Mouse (Mus musculus): ENCODE measurements around the gene Agtr1b. TPM values are rescaled to one million over a fixed set of nuclear protein-coding genes. Genes with fewer than 3 reads are reported as not detected.

Gene Agtr1b
- total and polyA plus RNA-seq, 3 experiments, result not detected

DNA sequence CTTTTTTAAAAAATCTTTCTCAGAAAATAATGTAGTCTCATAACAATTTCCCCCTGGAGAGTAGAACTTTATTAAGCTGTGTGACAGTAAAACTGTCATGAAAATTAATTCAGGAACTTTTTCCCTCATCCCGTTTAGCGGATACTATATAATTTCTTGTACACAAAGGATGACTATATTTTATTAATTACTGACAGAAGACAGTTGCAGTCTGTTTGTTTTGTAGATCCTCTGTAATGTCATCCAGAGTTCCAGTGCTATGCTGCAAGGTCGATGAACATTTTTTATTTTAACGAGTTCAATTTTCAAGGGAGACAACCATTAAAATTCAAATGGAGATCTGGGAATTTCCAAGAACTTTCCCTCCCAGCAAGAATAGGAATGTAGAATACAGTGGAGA, 57.8 kb downstream of the Agtr1b start:
- Histone ChIP-seq H3K9me3 (replicated peaks) (no peaks in the 10 kb centered on the region), H3K27me3 (ENCODE audit: insufficient read depth, low read length) (no peaks in the 10 kb centered on the region), H3K4me3 (ENCODE audit: low read depth, low read length) (no peak overlapping the region), H3K36me3 (replicated peaks) (no peaks in the 10 kb centered on the region), H3K4me1 (ENCODE audit: insufficient read depth, low read depth, low read length) (peaks cover 22% of the 10 kb centered on the region)
- TF ChIP-seq GATA1 (IDR thresholded peaks at IDR 0.05; ENCODE audit: borderline replicate concordance, low read length), result no peak
- TF ChIP-seq POLR2AphosphoS5 (IDR thresholded peaks at IDR 0.05; ENCODE audit: insufficient replicate concordance, low read depth, low read length), result no peak
- TF ChIP-seq CTCF (IDR thresholded peaks at IDR 0.05; ENCODE audit: low read depth, low read length), result no peak
- no peak for TF ChIP-seq GATA2 (IDR thresholded peaks at IDR 0.05; ENCODE audit: borderline replicate concordance, low read depth, low read length)
- no peak for TF ChIP-seq TAL1 (conservative IDR thresholded peaks at IDR 0.05; ENCODE audit: low read depth, low read length)
- DNase-seq (ENCODE audit: low spot score) (no peak), ATAC-seq (ENCODE audit: extremely low read depth, insufficient number of reproducible peaks, low FRiP score, poor library complexity, severe bottlenecking) (no peak)

DNA sequence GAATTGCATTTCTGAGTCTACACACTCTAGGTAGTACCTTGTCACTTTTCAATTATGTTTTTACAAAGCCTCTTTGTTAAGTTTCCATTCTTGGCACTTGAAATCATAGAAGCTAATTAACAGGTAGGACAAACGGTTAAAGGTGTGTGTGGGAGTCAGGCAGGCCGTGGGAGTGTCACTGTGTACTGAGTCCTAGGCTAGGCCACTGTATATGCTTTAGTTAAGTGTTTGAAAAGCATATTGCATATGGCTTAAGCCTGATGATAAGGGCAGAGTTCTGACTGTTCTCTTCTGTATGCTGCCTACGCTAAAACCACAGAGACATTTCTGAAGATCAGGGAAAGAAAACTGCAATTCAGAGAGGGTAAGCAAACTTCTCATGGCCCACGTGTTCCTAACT, 59.7 kb downstream of the Agtr1b start:
- 0 out of 2 replicates have a peak, but pooled peaks cover 3% of the 10 kb centered on the region for H3K9me3 ChIP-seq (replicated peaks)
- no peak for DNase-seq (ENCODE audit: low spot score)
- no peak overlapping the region for H3K4me3 ChIP-seq (ENCODE audit: low read depth, low read length)
- H3K36me3 ChIP-seq (replicated peaks), result no peaks in the 10 kb centered on the region
- peaks cover 23% of the 10 kb centered on the region for H3K4me1 ChIP-seq (ENCODE audit: insufficient read depth, low read depth, low read length)
- TF ChIP-seq GATA2 (IDR thresholded peaks at IDR 0.05; ENCODE audit: borderline replicate concordance, low read depth, low read length) (no peak), POLR2AphosphoS5 (IDR thresholded peaks at IDR 0.05; ENCODE audit: insufficient replicate concordance, low read depth, low read length) (no peak), GATA1 (IDR thresholded peaks at IDR 0.05; ENCODE audit: borderline replicate concordance, low read length) (no peak), CTCF (IDR thresholded peaks at IDR 0.05; ENCODE audit: low read depth, low read length) (no peak), TAL1 (conservative IDR thresholded peaks at IDR 0.05; ENCODE audit: low read depth, low read length) (no peak)
- no peak for ATAC-seq (ENCODE audit: extremely low read depth, insufficient number of reproducible peaks, low FRiP score, poor library complexity, severe bottlenecking)
- no peaks in the 10 kb centered on the region for H3K27me3 ChIP-seq (ENCODE audit: insufficient read depth, low read length)

- TF ChIP-seq CTCF (IDR thresholded peaks at IDR 0.05; ENCODE audit: low read depth, low read length) (no peak), GATA2 (IDR thresholded peaks at IDR 0.05; ENCODE audit: borderline replicate concordance, low read depth, low read length) (no peak), GATA1 (IDR thresholded peaks at IDR 0.05; ENCODE audit: borderline replicate concordance, low read length) (no peak), TAL1 (conservative IDR thresholded peaks at IDR 0.05; ENCODE audit: low read depth, low read length) (no peak), POLR2AphosphoS5 (IDR thresholded peaks at IDR 0.05; ENCODE audit: insufficient replicate concordance, low read depth, low read length) (no peak)
- peak; percentile 8 for DNase-seq (ENCODE audit: low spot score)
- Histone ChIP-seq H3K27me3 (ENCODE audit: insufficient read depth, low read length) (no peaks in the 10 kb centered on the region), H3K9me3 (replicated peaks) (0 out of 2 replicates have a peak, but pooled peaks cover 3% of the 10 kb centered on the region), H3K4me1 (ENCODE audit: insufficient read depth, low read depth, low read length) (peaks cover 23% of the 10 kb centered on the region), H3K36me3 (replicated peaks) (no peaks in the 10 kb centered on the region), H3K4me3 (ENCODE audit: low read depth, low read length) (no peak overlapping the region)
- peak; percentile 85 for ATAC-seq (ENCODE audit: extremely low read depth, insufficient number of reproducible peaks, low FRiP score, poor library complexity, severe bottlenecking)
Observed at GRCm38 (mm10) chr3:20304758-20305352, 62.1 kb downstream of the Agtr1b start.

DNA sequence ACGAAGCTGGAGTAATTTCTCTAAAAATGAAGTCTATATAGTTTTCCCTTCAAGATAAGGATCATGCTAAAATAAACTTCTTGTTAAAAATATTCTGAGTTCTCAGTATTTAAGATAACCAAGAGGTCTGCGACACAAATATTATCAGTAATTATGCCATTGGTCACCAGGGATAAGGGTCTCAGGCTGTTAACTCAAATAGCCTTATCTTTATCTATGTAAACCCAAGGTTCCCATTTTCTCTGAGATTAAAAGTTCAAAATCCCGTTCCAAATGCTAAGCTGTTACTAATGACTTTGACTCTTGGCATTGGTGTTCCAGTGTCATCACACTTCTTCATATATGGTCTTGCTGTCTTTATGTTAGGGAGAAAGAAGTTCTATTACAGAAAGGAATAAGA, 71.4 kb downstream of the Agtr1b start:
- no peak overlapping the region for H3K4me3 ChIP-seq (ENCODE audit: low read depth, low read length)
- H3K4me1 ChIP-seq (ENCODE audit: insufficient read depth, low read depth, low read length), result peaks cover 34% of the 10 kb centered on the region

GRCm38 (mm10) chr3:20294542-20295348, 72.2 kb downstream of the Agtr1b start:
- no peak for TF ChIP-seq GATA2 (IDR thresholded peaks at IDR 0.05; ENCODE audit: borderline replicate concordance, low read depth, low read length)

More for the DNA sequence above, 71.4 kb downstream of the Agtr1b start:
- peak; percentile 53 for TF ChIP-seq TAL1 (conservative IDR thresholded peaks at IDR 0.05; ENCODE audit: low read depth, low read length)
- TF ChIP-seq GATA2 (IDR thresholded peaks at IDR 0.05; ENCODE audit: borderline replicate concordance, low read depth, low read length), result no peak
- H3K27me3 ChIP-seq (ENCODE audit: insufficient read depth, low read length), result no peaks in the 10 kb centered on the region
- H3K36me3 ChIP-seq (replicated peaks), result no peaks in the 10 kb centered on the region
- DNase-seq (ENCODE audit: low spot score), result peak; percentile 1
- peak; percentile 79 for ATAC-seq (ENCODE audit: extremely low read depth, insufficient number of reproducible peaks, low FRiP score, poor library complexity, severe bottlenecking)
- H3K9me3 ChIP-seq (replicated peaks), result no peaks in the 10 kb centered on the region

GRCm38 (mm10) chr3:20291370-20291769, 75.6 kb downstream of the Agtr1b start:
- peaks cover 24% of the 10 kb centered on the region for H3K4me1 ChIP-seq (ENCODE audit: insufficient read depth, low read depth, low read length)
- H3K27me3 ChIP-seq (ENCODE audit: insufficient read depth, low read length), result no peaks in the 10 kb centered on the region
- ATAC-seq (ENCODE audit: extremely low read depth, insufficient number of reproducible peaks, low FRiP score, poor library complexity, severe bottlenecking) (no peak), DNase-seq (ENCODE audit: low spot score) (no peak)
- H3K36me3 ChIP-seq (replicated peaks), result no peaks in the 10 kb centered on the region
- no peaks in the 10 kb centered on the region for H3K9me3 ChIP-seq (replicated peaks)
- TF ChIP-seq GATA2 (IDR thresholded peaks at IDR 0.05; ENCODE audit: borderline replicate concordance, low read depth, low read length) (no peak), GATA1 (IDR thresholded peaks at IDR 0.05; ENCODE audit: borderline replicate concordance, low read length) (no peak), POLR2AphosphoS5 (IDR thresholded peaks at IDR 0.05; ENCODE audit: insufficient replicate concordance, low read depth, low read length) (no peak), CTCF (IDR thresholded peaks at IDR 0.05; ENCODE audit: low read depth, low read length) (no peak), TAL1 (conservative IDR thresholded peaks at IDR 0.05; ENCODE audit: low read depth, low read length) (no peak)
- H3K4me3 ChIP-seq (ENCODE audit: low read depth, low read length), result no peak overlapping the region

More at GRCm38 (mm10) chr3:20294542-20295348, 72.2 kb downstream of the Agtr1b start:
- Histone ChIP-seq H3K4me3 (ENCODE audit: low read depth, low read length) (peak overlapping the region; percentile 18; the same call in 1 of the 2 replicates), H3K36me3 (replicated peaks) (no peaks in the 10 kb centered on the region), H3K4me1 (ENCODE audit: insufficient read depth, low read depth, low read length) (peaks cover 34% of the 10 kb centered on the region), H3K27me3 (ENCODE audit: insufficient read depth, low read length) (no peaks in the 10 kb centered on the region), H3K9me3 (replicated peaks) (no peaks in the 10 kb centered on the region)
- ATAC-seq (ENCODE audit: extremely low read depth, insufficient number of reproducible peaks, low FRiP score, poor library complexity, severe bottlenecking) (peak; percentile 51), DNase-seq (ENCODE audit: low spot score) (no peak)

Measured in G1E (cell line).